Mouse (Mus musculus): ENCODE data around the gene Lnx1.

Lnx1 gene

DNA sequence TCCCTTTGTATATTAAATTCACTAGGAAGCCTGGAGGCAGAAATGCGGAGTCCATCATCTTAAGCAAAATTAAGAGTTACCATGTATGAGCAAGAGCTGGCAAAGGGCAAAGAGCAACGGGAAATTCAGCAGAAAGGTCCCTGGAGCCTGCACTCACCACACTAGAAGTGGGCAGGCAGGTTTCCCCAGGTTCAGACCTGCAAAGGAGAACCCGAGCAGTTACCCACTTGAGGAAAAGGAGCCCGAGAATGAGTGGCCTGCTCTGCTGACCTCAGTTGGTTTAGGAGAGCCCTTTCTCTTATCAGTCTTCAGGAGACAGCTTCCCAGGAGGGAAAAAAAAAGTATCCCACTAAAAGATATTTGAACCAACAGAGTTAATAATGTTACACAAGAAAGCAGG lies 99.4 kb downstream of the Lnx1 start:
- no peak for DNase-seq (ENCODE audit: low read depth, low spot score)

DNA sequence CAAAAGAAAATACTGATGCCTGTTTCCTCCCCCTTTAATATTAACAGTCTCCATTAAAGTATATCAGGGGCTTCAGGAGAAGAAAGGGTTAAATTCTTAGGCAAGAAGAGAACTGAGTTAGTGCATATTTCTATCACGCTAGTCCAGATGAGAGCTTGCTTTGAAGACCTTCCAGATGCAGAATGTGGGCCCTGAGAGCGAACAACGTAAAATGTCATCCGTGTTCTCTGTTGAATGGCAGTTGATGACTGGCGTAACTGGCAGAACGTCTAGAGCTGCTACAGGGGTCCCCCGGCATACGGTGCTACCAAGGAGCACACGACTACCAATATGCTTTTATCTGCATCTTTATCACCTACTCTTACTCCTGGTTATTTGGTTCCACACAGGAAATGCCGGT lies 100.3 kb downstream of the Lnx1 start:
- DNase-seq (ENCODE audit: low read depth, low spot score) = no peak

DNA sequence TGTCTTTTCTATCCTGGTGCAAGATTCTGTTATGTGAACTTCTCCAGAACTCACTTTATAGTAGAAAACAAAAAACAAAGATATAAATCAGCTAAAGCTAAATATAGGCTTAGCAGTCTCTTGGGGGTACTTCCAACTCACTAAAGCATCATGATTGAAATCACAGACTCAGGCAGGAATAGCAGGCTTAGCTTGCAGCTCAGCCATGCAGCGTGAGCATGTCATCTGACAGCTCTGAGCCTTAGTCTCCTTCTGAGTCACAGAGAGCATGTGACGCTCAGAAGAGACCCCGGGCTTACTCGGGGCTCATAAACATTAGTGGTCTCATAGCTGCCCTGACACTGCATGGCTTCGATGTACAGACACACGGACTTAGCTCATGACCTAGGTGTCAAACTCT lies 100.7 kb downstream of the Lnx1 start:
- DNase-seq (ENCODE audit: low read depth, low spot score) = no peak

DNA sequence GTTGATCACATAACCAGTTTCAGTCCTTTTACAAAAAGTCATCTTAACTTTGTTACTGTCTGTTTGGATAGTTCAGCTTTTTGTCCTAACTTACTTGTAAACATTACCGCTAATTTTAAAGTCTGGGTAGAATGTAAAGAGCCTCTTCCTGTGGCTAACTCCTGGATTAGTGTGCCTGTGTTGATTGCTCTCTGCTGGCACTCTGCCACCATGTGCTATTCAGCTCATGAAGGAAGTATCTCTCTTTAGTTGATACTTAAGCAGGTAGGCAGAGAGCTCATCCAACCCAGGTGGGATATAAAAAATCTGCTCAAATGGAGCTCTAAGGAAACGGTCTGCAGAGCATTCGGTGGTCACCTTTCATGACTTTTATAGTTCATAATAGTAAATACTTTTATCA lies 101.5 kb downstream of the Lnx1 start:
- no peak for DNase-seq (ENCODE audit: low read depth, low spot score)

DNA sequence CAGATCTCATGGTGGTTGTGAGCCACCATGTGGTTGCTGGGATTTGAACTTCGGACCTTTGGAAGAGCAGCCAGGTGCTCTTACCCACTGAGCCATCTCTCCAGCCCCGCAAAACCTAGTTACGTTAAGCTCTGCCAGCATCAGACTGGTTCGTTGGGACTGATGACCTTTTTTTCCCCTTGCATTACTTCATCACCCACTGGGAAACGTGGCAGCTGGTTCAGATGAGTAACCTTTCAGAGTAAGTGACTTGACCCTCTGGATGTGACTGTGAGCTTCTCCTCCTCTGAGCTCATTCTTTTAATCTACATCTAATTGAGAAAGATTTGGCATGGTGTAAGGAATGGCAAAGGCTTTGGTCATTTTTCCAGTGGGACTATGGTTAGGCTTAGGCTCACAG lies 102.7 kb downstream of the Lnx1 start:
- DNase-seq (ENCODE audit: low read depth, low spot score) = no peak

DNA sequence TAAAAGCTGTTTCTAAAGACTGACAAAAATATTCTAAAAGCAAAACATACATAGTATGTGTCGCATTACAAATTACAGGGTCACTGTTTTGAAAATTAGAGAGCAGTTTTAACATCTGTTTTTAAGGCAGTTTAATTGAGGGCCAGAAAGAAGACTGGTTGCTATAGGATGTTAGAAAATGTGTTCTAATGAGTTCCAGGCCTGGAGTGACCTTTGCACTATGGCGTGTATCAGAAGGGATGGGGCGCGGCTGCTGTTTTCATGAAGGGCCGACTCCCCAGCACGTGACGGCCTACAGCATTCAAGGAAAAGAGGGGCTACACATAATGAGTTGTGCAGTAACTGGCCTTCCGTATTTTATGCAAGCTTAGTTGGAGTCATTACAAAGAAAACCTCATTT lies 109.6 kb downstream of the Lnx1 start:
- DNase-seq (ENCODE audit: low read depth, low spot score) = no peak

DNA sequence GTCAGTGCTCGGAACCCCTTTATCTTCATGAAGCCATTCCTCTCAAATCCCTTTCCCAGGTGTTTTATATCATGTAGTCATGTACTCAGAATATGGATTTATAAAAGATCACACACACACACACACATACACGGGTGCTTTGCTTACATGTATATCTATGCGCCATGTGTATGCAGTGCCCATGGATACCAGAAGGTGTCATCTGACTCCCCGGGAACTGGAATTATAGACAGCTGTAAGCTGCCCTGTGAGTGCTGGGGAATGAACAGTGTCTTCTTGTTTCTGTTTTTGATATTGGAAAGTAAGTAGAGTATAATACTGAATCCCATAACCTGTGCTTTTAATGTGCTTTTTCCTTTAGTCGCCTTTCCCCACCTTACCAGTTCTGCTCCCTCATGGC lies 111.3 kb downstream of the Lnx1 start:
- peak; percentile 37 for DNase-seq (ENCODE audit: low read depth, low spot score)

DNA sequence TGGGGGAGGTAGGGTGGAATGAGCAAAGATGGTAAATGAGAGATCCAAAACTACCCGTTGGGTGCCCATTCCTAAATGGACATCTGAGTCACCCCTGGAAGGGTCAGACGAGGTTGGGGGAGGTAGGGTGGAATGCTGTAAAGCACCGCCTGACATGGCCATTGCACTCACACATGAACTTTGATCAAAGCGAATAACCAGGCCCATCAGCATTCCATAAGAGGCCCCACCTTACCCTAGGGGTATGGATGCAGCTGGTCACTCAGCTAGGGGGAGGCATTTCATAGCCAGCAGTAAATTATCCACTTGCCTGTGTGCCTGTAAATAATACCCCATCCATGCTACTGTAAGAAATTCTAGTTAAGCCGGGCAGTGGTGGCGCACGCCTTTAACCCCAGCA lies 113.6 kb downstream of the Lnx1 start:
- DNase-seq (ENCODE audit: low read depth, low spot score) = no peak

DNA sequence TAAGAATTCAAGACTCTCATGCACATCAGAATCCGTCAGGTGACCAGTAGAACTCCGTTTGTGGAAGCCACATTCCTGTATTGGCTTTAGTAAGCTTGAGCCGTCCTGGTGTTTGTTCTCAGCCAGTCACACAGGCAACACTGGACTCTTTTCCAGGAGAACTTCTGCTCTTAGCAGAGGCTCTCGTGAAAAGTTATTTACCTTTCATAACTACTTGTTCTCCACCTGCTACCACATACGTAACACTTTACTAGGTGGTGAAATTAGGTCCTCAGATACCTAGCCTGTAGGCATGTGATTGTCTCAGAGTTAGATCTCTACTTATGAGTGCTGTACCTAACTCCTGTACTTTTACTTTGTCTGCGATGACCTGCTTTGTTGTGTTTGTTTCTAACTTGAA lies 130.9 kb downstream of the Lnx1 start:
- DNase-seq (ENCODE audit: low read depth, low spot score) = no peak

DNA sequence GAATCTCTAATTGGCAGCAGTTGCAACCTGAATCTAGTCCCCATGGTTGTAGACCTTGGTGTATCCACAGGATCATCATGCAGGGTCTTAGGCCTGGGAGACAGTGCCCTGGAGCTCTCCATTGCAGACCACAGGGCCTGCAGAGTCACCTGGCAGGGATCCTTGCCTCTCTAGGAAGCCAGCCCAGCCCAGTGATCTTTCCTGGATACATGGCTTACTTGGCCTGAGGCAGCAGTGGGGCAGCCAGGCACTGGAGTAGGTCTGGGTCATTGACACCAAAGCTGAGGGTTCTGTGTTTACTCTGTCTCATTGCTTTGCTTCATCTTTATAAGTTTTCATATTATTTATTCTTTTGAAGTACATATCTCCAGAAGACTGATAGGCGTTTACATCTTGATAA lies 141.6 kb downstream of the Lnx1 start:
- DNase-seq (ENCODE audit: low read depth, low spot score) = no peak

DNA sequence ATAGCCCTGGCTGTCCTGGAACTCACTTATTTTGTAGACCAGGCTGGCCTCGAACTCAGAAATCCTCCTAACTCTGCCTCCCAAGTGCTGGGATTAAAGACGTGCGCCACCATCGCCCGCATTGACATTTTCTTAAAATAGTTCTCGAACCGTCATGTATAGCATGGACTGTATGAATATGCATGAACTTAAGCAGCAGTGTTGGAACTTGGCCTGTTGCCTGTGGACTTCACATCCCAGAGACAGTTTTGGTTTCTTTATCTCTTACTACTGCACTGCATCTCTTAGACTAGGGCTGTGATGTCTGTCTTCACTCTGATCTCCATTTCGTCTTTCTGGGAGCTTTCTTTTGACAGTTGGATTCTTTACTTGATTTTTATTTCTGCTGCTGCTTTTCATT lies 153.1 kb downstream of the Lnx1 start:
- DNase-seq (ENCODE audit: low read depth, low spot score) = no peak

DNA sequence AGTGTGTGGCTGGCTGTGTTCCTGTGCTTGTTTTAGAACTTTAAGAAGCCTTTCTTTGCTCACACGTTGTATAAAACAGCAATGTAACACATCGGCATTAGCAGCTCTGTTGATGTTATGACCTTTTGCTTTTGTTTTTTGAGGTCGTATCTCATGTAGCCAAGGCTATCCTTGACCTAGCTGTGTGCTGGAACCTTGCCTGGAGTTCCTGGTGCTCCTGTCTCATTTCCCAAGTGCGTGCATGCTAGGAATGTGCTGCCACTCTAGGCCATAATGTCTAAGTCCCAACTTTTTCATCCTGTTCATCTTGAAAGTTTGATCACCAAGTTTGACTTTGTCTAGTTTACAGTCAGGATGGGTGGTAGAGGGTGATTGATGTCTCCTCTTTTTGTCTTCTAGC lies 157.1 kb downstream of the Lnx1 start:
- no peak for DNase-seq (ENCODE audit: low read depth, low spot score)
